Mouse (Mus musculus) urinary bladder, postnatal 36 days (tissue): ENCODE measurements around the gene 9530077C05Rik.
"Not testable (repeated sequence)": the region's sequence is repeated elsewhere in the genome, so short reads cannot be mapped to it uniquely, and the experiment has no call there.

Experiments
- DNase-seq, 2 experiments: peaks; one replicate each; pipeline ENCODE4 v3.0.0; 2022; ENCODE audit warnings: low spot score in 2 of 2, mixed read lengths in 1 of 2

Gene 9530077C05Rik

GRCm38 (mm10) chr9:22411002-22411857 lies at the start of gene 9530077C05Rik:
9530077C05Rik (plus strand) TSS chr9:22411513.
- peak; percentile 87 to 95 for DNase-seq

DNA sequence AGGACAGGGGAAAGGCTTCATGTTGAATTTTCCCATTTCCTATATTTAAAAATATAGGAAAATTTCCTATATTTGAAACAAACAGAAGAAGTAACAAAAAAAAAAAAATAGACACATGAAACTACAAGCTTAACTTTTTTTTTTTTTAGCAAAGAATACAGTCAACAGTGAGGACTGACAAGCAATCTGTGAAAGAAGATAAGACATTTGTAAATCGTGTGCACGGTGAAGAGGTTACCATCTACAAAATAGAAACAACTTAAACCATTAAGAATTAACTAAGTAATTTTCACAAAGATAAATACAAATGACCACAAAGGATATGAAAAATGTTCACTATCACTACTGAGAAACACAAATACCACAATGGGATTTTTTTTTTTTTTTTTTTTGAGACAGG lies 45.1 kb upstream of the 9530077C05Rik start:
- DNase-seq: no peak

DNA sequence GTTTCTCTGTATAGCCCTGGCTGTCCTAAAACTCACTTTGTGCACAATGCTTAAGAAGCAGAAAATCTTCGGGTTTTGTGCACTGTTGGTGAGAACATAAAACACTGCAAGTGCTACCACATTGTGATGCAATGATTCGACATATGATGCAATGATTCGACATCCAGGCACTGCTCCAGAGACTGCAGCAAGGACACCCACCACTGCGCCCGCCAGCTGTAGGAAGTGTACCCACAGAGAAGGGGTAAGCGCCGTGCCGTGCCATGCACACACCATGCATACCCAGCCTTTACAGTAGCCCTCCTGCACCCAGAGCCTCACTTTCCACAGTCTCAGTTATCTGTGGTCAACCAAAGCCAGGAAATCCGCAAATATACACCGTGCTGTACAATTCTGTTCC lies 44.7 kb upstream of the 9530077C05Rik start:
- DNase-seq: no peak

DNA sequence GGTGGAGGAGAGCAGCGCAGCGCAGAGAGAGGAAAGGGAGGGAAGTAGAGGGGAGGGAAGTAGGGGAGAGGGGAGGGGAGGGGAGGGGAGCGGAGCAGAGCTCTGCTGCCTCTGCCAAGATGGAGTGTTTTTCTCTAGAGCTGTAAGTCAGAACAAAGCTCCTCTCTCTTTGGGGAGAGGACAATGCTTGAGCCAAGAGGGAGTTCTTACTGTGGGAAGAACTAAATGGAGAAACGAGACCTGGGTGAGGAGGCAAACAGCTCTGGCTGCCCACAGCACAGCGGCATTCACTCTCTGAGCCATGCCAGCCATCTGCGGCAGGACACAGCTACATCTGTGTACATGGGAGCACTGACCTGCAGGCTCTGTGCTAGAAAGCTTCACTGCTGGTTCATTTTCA lies 43.3 kb upstream of the 9530077C05Rik start:
- no peak for DNase-seq

DNA sequence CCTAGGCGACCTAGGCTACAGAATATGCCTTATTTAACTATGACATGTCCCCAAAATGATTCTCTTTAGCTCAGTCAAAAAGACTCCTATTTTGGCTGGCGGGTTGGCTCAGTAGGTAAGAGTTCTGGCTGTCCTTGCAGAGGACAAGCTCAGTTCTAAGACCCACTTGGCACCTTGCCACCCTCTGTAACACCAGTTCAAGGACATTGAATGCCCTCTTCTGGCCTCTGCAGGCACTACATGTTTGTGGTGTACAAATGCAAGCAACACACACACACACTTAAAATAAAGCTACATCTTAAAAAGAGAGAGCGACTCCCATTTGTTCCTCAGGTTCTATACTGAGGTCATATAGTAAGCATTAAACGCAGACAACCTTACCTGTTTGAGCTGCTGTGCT lies 38.6 kb upstream of the 9530077C05Rik start:
- DNase-seq: no peak

DNA sequence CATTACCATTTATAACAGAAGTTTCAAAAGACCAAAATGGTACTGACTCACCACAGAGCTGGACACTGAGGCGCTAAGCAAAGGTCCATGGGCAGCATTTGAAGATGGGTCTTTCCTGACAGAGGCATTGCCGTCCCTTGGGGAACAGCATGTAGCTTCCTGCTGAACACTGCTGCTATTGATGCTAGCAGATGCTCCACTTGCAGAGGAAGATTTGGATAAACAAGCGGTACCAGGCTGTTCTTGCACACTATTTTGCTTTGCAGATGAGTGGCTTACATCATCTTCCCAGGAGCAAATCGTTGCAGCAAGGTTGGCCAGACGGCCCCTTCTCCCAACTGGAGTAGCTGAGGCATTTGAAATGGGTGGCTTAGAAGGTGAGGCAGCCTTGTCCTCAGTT lies 35.2 kb upstream of the 9530077C05Rik start:
- no peak for DNase-seq

DNA sequence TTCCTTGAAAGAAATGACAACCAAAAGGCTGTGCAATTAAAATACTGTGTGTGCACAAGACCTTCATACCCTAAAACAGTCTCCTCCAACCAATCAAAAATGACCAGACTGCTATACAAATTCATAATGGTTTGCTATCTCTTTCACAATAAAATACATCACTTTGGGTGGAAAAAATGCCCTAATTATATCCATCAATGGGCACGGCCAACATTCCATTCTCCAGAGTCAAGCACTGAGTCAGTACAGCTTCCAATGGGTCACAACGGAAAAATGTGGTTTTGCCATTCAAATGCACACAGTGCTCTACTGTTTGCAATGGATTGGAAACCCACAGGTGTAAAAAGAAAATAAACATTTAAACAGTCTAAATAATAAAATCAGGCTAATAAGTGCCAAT lies 25.4 kb upstream of the 9530077C05Rik start:
- DNase-seq: no peak

DNA sequence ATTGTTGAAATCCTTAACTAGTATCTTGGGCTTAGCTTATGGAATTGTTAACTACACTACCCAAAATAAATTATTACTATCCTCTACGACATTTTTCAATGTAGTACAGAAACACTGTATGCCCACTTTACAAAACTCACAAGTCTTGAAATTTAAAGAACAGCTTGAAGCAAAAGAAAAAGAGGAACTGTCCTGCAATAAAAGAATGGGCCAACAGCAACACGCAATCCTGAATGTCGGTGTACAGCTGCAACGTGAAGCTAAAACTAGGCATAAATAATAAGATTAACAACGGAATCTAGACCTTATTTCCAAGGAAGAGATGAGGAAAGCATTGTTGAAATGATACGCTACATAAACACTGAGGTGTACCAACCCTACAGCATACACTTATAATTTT lies 23.4 kb upstream of the 9530077C05Rik start:
- no peak for DNase-seq

- DNase-seq: no peak
Observed at GRCm38 (mm10) chr9:22388401-22388980, 22.8 kb upstream of the 9530077C05Rik start.

- DNase-seq: peak; percentile 90 to 91
Observed at GRCm38 (mm10) chr9:22389021-22389476, 22.3 kb upstream of the 9530077C05Rik start, which contains the start of gene Anln. Anln (minus strand) TSS chr9:22389188.

- DNase-seq: no peak
Observed at GRCm38 (mm10) chr9:22389736-22390245, 21.5 kb upstream of the 9530077C05Rik start.

- no peak for DNase-seq
Observed at GRCm38 (mm10) chr9:22390390-22390789, 20.9 kb upstream of the 9530077C05Rik start.

DNA sequence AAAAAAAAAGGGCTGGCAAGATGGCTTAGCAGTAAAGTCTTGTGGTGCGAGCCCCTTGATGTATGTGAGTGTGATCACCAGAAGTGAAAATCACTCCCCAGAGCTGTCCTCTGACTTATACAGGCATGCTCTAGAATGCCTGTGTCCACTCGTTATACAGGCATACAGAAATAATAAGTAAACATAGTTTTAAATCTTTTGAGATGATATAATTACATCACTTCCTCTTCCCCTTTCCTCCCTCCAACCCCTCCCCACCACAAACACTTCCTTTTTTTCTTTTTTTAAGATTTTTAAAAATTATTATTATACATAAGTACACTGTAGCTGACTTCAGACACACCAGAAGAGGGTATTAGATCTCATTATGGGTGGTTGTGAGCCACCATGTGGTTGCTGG lies 16.6 kb upstream of the 9530077C05Rik start:
- no peak for DNase-seq

DNA sequence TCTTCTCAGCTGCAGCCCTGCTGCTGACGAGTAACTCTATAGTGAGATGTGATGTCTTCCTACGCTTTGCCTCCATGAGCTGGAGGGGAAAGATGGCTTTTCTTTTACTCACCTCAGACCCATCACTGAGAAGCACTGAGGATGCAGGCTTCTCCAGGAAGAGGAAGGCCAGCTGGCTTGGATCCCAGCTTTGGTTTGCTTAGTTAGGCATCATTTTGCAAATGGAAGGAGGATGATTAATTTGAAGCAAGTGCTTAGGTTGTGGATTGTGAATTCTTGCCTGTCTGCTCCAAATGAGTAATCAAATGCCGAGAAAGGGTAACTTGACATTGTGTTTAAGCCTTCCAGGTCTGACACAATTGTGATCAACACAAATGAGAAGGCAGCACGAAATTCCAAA lies 12.3 kb upstream of the 9530077C05Rik start:
- peak in 1 of 2 experiments; percentile 12 for DNase-seq

DNA sequence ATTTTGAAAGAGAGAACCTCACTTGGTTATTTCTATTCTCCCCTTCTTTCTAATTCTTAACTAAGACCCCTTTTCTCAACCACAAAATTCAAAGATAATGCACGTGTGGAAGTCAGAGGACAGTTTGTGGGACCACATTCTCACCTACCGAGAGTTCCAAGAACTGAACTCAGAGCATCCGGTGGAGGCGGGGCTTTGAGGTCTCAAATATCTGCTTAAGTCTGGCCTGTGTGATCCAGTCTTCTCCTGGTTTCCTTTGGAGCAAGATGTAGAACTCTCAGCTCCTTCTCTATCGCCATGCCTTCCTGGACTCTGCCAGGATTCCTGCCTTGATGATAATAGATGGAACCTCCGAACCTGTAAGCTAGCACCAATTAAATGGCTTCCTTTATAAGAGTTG lies 9.3 kb upstream of the 9530077C05Rik start:
- no peak for DNase-seq

DNA sequence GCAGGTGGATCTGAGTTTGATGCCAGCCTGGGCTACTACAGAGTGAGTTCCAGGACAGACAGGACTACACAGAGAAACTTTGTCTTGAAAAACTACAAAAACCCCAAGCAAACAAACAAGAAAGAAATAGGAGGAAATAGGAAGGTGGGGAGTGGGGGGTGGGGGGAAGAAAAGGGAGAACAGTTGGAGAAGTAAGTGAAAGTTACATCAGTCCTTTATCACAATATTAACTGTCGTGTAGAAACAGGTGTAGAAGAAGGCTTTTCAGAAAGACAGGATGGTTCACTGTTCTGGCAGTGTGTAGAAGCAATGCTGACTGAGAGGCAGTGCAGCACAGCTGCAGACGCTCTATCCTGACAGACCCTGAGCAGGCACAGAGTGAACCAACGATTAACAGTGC lies 8.3 kb upstream of the 9530077C05Rik start:
- no peak for DNase-seq

DNA sequence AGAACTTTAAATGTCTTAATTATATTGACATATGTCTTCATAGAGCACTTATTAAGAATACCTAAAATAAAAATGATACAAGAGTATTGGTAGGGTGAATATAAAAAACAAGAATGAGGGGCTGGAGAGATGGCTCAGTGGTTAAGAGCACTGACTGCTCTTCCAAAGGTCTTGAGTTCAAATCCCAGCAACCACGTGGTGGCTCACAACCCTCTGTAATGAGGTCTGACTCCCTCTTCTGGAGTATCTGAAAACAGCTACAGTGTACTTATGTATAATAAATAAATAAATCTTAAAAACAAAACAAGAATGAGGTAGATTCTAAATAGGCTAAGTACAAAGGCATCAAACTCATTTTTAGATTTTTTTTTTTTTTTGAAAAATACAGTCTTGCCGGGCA lies 7.8 kb upstream of the 9530077C05Rik start:
- not testable (repeated sequence) for DNase-seq

DNA sequence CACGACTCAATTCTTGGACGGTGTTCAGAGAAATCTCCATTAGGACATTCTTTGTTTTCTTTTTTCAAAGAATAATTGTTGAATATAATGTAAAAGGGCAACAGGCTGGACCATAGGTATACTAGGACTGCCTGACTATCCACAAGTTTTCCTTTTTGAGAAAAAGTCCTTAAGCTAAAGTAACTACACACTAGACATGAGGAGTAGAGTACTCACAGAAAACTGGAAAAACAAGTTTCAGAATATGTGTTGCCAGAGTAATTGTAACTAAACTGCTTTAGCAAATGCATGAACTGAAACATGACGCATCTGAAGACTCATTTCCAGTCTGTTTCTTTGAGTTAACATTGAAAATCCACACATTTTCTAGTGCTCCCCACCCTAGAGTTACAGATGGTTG lies 5.9 kb upstream of the 9530077C05Rik start:
- no peak for DNase-seq

DNA sequence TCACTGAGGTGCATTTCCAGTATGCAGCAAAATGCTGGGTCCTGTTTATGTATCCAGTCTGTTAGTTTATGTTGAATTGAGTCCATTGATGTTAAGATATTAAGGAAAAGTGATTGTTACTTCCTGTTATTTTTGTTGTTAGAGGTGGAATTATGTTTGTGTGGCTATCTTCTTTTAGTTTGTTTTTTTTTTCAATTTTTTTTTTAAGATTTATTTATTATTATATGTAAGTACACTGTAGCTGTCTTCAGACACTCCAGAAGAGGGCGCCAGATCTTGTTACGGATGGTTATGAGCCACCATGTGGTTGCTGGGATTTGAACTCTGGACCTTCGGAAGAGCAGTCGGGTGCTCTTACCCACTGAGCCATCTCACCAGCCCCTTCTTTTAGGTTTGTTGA lies 3.7 kb upstream of the 9530077C05Rik start:
- DNase-seq: not testable (repeated sequence)

- not testable (repeated sequence) for DNase-seq
Observed at GRCm38 (mm10) chr9:22408344-22408743, 3.0 kb upstream of the 9530077C05Rik start.

DNA sequence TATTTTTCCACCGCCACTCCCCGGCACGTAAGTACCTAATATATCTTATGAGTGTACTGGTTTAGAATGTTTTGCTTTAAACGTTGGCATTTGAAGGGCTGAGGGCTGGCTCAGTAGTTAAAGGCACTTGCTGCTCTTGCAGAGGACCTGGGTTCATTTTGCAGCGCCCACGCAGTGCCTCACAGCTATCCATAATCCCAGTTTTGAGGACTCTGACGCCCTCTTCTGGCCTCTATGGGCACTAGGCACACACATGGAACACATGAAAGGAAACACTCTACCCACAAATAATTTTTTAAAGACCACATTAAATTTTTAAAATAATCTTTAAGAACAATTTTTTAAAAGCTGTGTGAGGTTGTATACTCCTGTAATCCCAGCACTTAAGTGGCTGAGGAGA lies 1.8 kb upstream of the 9530077C05Rik start:
- no peak for DNase-seq

- DNase-seq: no peak
Observed at GRCm38 (mm10) chr9:22416187-22416586, 4.9 kb downstream of the 9530077C05Rik start.

DNA sequence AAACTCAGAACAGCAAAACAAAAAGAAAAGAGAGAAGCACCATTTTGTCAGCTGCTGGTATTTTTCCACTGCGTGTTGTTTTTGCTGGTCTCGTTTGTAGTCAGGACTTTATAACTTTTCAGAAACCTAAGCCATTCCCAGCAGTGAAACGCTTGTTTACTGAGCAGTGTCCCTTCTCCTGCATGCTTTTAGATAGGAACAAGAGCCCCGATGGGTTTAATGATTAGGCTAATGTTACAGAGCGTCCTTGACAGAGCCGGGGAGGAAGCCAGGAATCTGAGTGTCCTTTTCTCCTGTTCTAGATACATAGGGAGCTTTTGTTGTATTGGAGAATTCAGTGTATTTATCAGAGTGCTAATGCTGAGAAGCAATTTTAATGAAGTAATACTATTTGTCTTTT lies 6.2 kb downstream of the 9530077C05Rik start:
- no peak for DNase-seq
